Mouse (Mus musculus) midbrain, embryonic 16.5 days (tissue): Measurements from ENCODE around the gene Cd24a. TPM values are rescaled to one million over a fixed set of nuclear protein-coding genes. Genes with fewer than 3 reads are reported as not detected.

Experiments used
- ATAC-seq: fragments of 200-750 bp; cut with Nextera tagmentation; 2 replicates; pipeline ENCODE4 v1.8.0; 2017; ENCODE audit warnings: moderate TSS enrichment
- H3K27ac ChIP-seq: fragments of 300-500 bp; sonication (generic); 2 replicates; pipeline ENCODE4 v1.5.1; 2014; ENCODE audit warnings: mild to moderate bottlenecking, low read length, mixed read lengths
- H3K27me3 ChIP-seq: fragments of 300-500 bp; sonication (generic); 2 replicates; pipeline ENCODE4 v1.6.1; 2014; ENCODE audit warnings: low read depth, low read length, mixed read lengths; ENCODE audit not compliant: control insufficient read depth, insufficient read depth
- H3K36me3 ChIP-seq: fragments of 300-500 bp; sonication (generic); 2 replicates; pipeline ENCODE4 v1.6.1; 2014; ENCODE audit warnings: mild to moderate bottlenecking, low read length, moderate library complexity, mixed read lengths; ENCODE audit not compliant: control insufficient read depth, insufficient read depth
- H3K4me1 ChIP-seq: fragments of 300-500 bp; sonication (generic); 2 replicates; pipeline ENCODE4 v1.6.1; 2014; ENCODE audit warnings: mild to moderate bottlenecking, low read length, mixed read lengths; ENCODE audit not compliant: control insufficient read depth, insufficient read depth
- H3K4me2 ChIP-seq: fragments of 300-500 bp; sonication (generic); 2 replicates; pipeline ENCODE4 v1.6.1; 2014; ENCODE audit warnings: mild to moderate bottlenecking, low read length, mixed read lengths
- H3K4me3 ChIP-seq: fragments of 300-500 bp; sonication (generic); 2 replicates; pipeline ENCODE4 v1.5.1; 2014; ENCODE audit warnings: low read depth, mild to moderate bottlenecking, low read length, moderate library complexity, mixed read lengths
- H3K9ac ChIP-seq: fragments of 300-500 bp; sonication (generic); 2 replicates; pipeline ENCODE4 v1.6.1; 2014; ENCODE audit warnings: low read depth, low read length, mixed read lengths
- H3K9me3 ChIP-seq: fragments of 300-500 bp; sonication (generic); replicated peaks from 2 replicates; pipeline ENCODE4 v1.6.1; 2014; ENCODE audit warnings: mild to moderate bottlenecking, low read length, mixed read lengths; ENCODE audit not compliant: control insufficient read depth, poor library complexity, severe bottlenecking
- WGBS: fragments of 180-500 bp; shearing (Covaris S2); extraction: QIAGEN DNeasy Blood & Tissue Kit; methylation state at CpG from one replicate; pipeline ENCODE4 v1.1.7; 2014; 5-methylcytosine and 5-hydroxymethylcytosine counted together
- polyA plus RNA-seq: library from polyadenylated mRNA; unstranded; fragments of >200 nt; fragmentation: Nextera tagmentation; extraction: Ambion mirVana; gene quantifications from 2 replicates; pipeline ENCODE4 v1.2.1, GENCODE M21; 2015

The Cd24a gene
- polyA plus RNA-seq, 1 experiment from 2014 or later: 660 TPM

DNA sequence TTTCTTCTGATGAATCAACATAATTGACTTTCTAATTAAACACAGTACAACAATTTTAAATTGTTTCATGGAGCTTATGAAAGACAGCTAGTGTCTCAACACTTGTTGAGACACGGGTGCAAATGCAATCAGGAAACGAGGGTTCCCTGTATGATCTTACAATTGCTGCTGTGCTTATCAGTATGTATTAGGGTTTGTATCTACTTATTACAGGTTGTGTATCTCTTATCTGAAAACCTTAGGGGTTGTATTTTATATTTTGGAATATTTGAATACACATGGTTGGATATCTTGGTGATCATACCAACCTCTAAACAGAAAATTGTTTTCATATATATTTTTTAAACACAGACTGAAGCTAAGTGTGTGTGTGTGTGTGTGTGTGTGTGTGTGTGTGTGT, 16.1 kb downstream of the Cd24a start:
- ATAC-seq: no peak
- Histone ChIP-seq H3K4me2 (no peak overlapping the region), H3K9me3 (no peaks in the 10 kb centered on the region), H3K27ac (no peak overlapping the region), H3K9ac (no peak overlapping the region), H3K27me3 (no peaks in the 10 kb centered on the region), H3K36me3 (no peaks in the 10 kb centered on the region), H3K4me1 (no peaks in the 10 kb centered on the region), H3K4me3 (no peak overlapping the region)
- WGBS: 89% methylated on average over 2 of the region's 2 CpGs

DNA sequence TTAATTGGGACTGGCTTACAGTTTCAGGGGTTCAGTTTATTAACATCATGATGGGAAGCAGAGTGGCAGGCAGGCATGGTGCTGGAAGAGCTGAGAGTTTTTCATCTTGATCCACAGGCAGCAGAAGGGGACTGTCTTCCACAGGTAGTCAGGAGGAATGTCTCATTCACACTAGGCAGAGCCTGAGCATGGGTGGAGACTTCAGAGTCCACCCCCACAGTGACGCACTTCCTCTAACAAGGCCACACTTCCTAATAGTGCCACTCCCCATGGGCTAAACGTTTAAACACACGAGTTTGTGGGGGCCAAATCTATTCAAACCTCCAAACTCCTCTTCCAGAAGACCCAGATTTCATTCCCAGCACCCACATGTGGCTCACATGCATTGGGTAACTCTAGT, 16.8 kb downstream of the Cd24a start:
- H3K27me3 ChIP-seq: no peaks in the 10 kb centered on the region
- WGBS: 66% methylated on average over 3 of the region's 3 CpGs
- no peaks in the 10 kb centered on the region for H3K4me1 ChIP-seq
- no peaks in the 10 kb centered on the region for H3K36me3 ChIP-seq
- H3K9me3 ChIP-seq: no peaks in the 10 kb centered on the region
- H3K9ac ChIP-seq: no peak overlapping the region
- ATAC-seq: no peak
- no peak overlapping the region for H3K27ac ChIP-seq
- no peak overlapping the region for H3K4me2 ChIP-seq
- no peak overlapping the region for H3K4me3 ChIP-seq

DNA sequence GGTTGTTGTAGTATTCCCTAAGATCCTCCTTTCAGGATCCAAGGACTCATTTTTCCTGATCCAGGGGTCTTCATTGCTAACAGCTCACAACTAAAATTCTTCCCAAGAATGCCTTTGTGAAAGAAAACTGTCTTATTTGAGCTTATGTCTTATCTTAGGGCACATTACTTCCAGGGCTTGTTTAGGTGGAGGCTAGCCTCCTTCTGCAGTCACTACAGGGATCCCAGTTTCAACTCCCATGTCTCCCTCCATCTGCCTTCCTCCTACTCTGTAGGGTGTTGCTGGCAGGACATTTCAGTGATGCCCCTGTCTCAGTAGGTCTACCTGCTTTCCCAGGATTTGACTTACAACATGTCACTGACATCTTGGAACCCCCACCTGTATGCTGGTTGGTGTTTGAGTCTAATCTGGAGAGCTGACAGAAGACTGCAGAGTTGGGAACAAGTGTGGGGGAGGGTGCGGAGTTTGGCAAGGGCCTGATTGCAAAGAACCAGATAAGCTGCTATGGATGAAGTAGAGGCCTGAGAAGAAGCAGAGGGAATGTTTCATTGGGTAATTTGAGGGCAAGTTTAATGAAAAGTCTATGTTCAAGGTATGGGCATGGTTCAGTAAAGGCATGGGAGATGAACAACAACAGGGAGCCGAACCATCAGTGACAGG, 20.1 kb downstream of the Cd24a start:
- no peak for ATAC-seq
- Histone ChIP-seq H3K36me3 (no peaks in the 10 kb centered on the region), H3K27ac (no peak overlapping the region), H3K4me2 (no peak overlapping the region), H3K9ac (no peak overlapping the region), H3K27me3 (no peaks in the 10 kb centered on the region), H3K4me1 (peaks cover 5% of the 10 kb centered on the region), H3K4me3 (no peak overlapping the region), H3K9me3 (no peaks in the 10 kb centered on the region)
- 95% methylated on average over 2 of the region's 2 CpGs for WGBS

DNA sequence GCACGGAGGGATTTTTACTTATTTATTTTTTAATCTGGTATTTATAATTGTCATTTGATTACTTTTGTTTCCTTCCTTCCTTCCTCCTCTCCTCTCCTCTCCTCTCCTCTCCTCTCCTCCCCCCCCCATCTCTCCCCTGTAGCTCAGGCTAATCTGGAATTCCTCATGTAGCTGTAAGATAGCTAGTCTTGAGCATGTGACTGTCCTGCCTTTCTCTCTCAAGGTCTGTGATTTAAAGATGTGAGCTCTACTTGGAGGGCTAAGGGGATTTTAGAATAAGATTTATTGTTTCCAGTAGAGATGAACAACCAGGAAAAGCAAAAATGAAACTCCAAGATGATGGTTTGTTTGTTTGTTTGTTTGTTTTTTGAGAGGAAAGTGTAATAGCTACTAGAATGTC, 23.0 kb downstream of the Cd24a start:
- Histone ChIP-seq H3K4me3 (no peak overlapping the region), H3K9me3 (no peaks in the 10 kb centered on the region), H3K4me1 (peaks cover 5% of the 10 kb centered on the region), H3K36me3 (no peaks in the 10 kb centered on the region), H3K27ac (no peak overlapping the region), H3K4me2 (no peak overlapping the region), H3K9ac (no peak overlapping the region), H3K27me3 (no peaks in the 10 kb centered on the region)
- WGBS: 85% methylated on average over 1 of the region's 1 CpGs
- no peak for ATAC-seq

DNA sequence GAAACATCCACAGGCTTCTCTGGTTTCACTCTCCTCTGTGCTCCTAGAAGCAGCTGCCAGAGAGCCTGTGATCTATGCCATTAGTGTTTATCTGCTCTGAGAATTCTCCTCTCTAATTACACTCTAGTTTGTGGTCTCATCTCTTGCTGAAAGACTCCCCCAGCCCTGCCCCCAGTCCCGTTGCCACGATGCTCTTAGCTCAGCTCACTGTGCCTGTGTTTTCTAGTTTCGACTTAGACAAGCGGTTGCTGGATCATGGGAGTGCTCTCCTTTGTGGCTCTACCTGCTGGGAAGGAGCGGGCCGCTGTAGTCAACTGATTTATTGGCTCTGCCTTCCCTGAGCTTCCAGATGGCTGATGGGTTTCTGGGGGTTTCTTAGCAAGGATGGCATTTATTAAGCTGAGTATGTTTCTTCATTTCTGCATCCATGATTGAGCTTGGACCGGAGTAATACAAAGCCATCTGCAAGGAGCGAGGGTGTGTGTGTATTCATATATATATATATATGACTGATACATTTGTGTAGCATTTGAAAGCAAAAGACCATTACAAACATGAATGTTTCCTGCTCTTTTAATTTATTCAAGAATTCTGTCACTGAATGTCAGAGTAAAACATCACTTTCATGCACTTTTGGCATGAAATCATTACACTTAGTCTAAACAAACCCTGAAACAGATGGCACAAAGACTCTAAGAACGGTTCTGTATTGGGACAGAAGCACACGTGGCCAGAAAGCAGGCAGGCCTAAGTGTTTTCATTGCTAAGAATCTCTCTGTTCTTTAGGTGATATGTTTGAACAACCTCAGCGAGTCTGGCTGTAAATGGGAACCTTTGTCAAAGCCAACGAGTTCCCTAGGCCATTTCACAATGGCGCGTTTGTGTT, 23.7 kb downstream of the Cd24a start:
- peak overlapping the region; percentile 50; the same call in 1 of the 2 replicates for H3K27ac ChIP-seq
- no peaks in the 10 kb centered on the region for H3K9me3 ChIP-seq
- H3K4me2 ChIP-seq: no peak overlapping the region
- no peaks in the 10 kb centered on the region for H3K36me3 ChIP-seq
- H3K9ac ChIP-seq: 0 out of 2 replicates have a peak overlapping the region, but pooled peaks have one; percentile 11
- H3K27me3 ChIP-seq: no peaks in the 10 kb centered on the region
- ATAC-seq: peak; percentile 42; the same call in 1 of the 2 replicates
- WGBS: 49% methylated on average over 14 of the region's 14 CpGs
- H3K4me1 ChIP-seq: peaks cover 5% of the 10 kb centered on the region
- H3K4me3 ChIP-seq: no peak overlapping the region

DNA sequence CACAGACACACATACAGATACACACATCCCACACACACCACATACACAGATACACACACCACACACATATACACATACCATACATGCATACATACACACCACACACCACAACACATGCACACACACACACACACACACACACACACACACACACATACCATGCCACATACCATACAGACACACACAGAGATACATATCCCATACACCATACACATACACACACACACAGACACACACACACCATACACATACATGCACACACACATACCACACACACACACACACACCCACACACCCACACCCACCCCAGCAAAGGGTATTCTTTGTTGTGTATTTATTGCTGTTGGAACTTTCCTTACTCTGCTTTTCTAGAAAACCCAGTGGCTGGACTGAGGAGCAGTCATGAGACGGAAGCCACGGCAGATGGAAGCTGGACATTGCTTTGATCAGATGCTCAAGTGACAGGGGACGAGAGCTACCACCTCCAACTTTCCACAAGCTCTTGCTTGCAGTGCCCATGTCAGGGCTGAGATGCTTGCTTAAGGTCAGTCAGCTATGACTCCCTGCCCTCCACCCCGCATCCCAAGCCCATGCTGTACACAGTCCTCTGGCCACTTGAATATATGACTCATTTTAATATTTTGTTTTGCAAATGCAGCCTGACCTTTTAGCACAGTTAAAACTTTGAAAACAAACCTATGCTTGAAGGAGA, 26.0 kb downstream of the Cd24a start:
- 89% methylated on average over 4 of the region's 4 CpGs for WGBS
- H3K36me3 ChIP-seq: no peaks in the 10 kb centered on the region
- no peaks in the 10 kb centered on the region for H3K27me3 ChIP-seq
- no peak for ATAC-seq
- no peak overlapping the region for H3K9ac ChIP-seq
- no peak overlapping the region for H3K27ac ChIP-seq
- H3K4me2 ChIP-seq: no peak overlapping the region
- H3K4me3 ChIP-seq: no peak overlapping the region
- H3K4me1 ChIP-seq: peaks cover 5% of the 10 kb centered on the region
- H3K9me3 ChIP-seq: no peaks in the 10 kb centered on the region

DNA sequence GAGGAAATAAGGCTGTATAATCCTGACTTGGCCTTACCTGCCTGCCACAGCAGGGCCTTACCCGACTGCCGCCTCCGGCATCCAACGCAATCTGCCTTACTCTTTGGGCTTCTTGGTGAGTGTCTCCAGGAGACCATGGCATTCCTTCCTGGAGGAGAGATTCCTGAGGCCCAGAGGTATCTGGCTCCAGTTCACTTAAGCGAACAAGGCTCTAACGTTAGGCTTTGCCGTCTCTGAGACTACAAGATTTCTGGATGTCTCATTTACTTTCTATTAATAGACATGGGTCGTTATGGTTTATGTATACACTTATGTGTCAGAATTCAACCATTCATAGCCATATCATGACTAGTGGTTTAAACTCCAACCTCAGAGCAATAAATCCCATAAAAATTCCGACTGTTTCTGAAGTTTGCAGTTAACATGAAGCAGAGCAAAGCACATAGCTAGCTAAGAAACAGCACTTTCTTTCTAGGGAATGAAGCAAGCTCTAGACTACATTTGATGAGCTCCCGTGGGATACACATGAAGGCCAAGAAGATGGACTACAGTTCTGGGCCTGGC, 26.7 kb downstream of the Cd24a start:
- H3K9ac ChIP-seq: no peak overlapping the region
- H3K9me3 ChIP-seq: no peaks in the 10 kb centered on the region
- no peaks in the 10 kb centered on the region for H3K36me3 ChIP-seq
- WGBS: 89% methylated on average over 10 of the region's 10 CpGs
- ATAC-seq: no peak
- no peak overlapping the region for H3K27ac ChIP-seq
- H3K4me2 ChIP-seq: no peak overlapping the region
- peaks cover 5% of the 10 kb centered on the region for H3K4me1 ChIP-seq
- H3K4me3 ChIP-seq: no peak overlapping the region
- H3K27me3 ChIP-seq: no peaks in the 10 kb centered on the region

DNA sequence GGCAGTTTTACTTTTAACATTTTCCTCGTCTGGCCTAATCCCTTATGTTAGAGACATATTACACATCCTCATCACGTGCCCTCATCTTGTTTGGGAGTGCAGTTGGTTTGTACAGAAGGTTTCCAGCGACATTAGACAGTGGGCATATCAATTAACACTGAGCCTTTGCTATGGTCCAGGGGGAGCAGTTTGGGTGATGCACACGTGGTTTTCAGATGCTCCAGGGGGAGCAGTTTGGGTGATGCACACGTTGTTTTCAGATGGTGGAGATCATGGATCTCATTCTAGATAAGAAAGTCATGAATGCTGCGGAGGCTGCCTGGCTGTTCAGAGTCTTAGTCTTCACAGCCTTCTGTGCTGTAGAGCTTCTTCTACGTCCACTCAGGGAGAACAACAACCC, 27.8 kb downstream of the Cd24a start:
- WGBS: 84% methylated on average over 7 of the region's 7 CpGs

More for the DNA sequence above, 27.8 kb downstream of the Cd24a start:
- Histone ChIP-seq H3K4me3 (no peak overlapping the region), H3K27ac (no peak overlapping the region), H3K4me2 (no peak overlapping the region), H3K27me3 (no peaks in the 10 kb centered on the region), H3K36me3 (no peaks in the 10 kb centered on the region), H3K9me3 (no peaks in the 10 kb centered on the region), H3K4me1 (peaks cover 5% of the 10 kb centered on the region), H3K9ac (no peak overlapping the region)
- ATAC-seq: no peak
